Mouse (Mus musculus) natural killer cell, adult 2 months (primary cell): ENCODE results near the gene Ctbp1.

Experiments used
- DNase-seq, 2 experiments: peaks; one replicate each; pipeline ENCODE4 v3.0.0; 2022; ENCODE audit warnings: low spot score in 2 of 2

The Ctbp1 gene

GRCm38 (mm10) chr5:33244377-33244920 is 30.3 kb downstream of the Ctbp1 start:
- no peak for DNase-seq

GRCm38 (mm10) chr5:33239934-33240333 is 34.9 kb downstream of the Ctbp1 start:
- DNase-seq, result no peak

GRCm38 (mm10) chr5:33239111-33239714 is 35.6 kb downstream of the Ctbp1 start:
- DNase-seq, result no peak

GRCm38 (mm10) chr5:33238256-33238645 is 36.5 kb downstream of the Ctbp1 start:
- DNase-seq, result no peak

- no peak for DNase-seq
Measured at GRCm38 (mm10) chr5:33237600-33238255, 37.1 kb downstream of the Ctbp1 start.

GRCm38 (mm10) chr5:33234391-33235031 is 40.3 kb downstream of the Ctbp1 start:
- DNase-seq, result no peak

GRCm38 (mm10) chr5:33232791-33233190 is 42.0 kb downstream of the Ctbp1 start:
- no peak for DNase-seq

GRCm38 (mm10) chr5:33230285-33230684 is 44.5 kb downstream of the Ctbp1 start:
- DNase-seq, result no peak

GRCm38 (mm10) chr5:33228428-33228827 is 46.4 kb downstream of the Ctbp1 start:
- DNase-seq, result no peak

- no peak for DNase-seq
Measured at GRCm38 (mm10) chr5:33225673-33226072, 49.1 kb downstream of the Ctbp1 start.

- DNase-seq, result no peak
Measured at GRCm38 (mm10) chr5:33224491-33224890, 50.3 kb downstream of the Ctbp1 start.

GRCm38 (mm10) chr5:33222841-33223744 is 51.7 kb downstream of the Ctbp1 start:
- no peak for DNase-seq

GRCm38 (mm10) chr5:33222389-33222788 is 52.4 kb downstream of the Ctbp1 start:
- no peak for DNase-seq

GRCm38 (mm10) chr5:33220350-33221044 is 54.3 kb downstream of the Ctbp1 start:
- DNase-seq, result no peak

GRCm38 (mm10) chr5:33219831-33220230 is 55.0 kb downstream of the Ctbp1 start:
- no peak for DNase-seq

GRCm38 (mm10) chr5:33218746-33219449 is 55.9 kb downstream of the Ctbp1 start:
- no peak for DNase-seq

GRCm38 (mm10) chr5:33218081-33218480 is 56.7 kb downstream of the Ctbp1 start, which contains the start of gene Spon2:
Spon2 (minus strand) TSS chr5:33218455.
- no peak for DNase-seq

- DNase-seq, result no peak
Measured at GRCm38 (mm10) chr5:33217663-33218062, 57.1 kb downstream of the Ctbp1 start.

GRCm38 (mm10) chr5:33214723-33215122 is 60.1 kb downstream of the Ctbp1 start:
- no peak for DNase-seq

GRCm38 (mm10) chr5:33211254-33211653 is 63.5 kb downstream of the Ctbp1 start:
- DNase-seq, result no peak
